Mouse (Mus musculus) G1E (cell line): ENCODE results near the gene Fem1a.

Source experiments
- CTCF ChIP-seq: IDR thresholded peaks from 2 replicates; pipeline ENCODE4 v1.5.1; 2012; ENCODE audit warnings: low read depth, low read length, inconsistent platforms, mixed read lengths
- POLR2AphosphoS5 ChIP-seq: IDR thresholded peaks from 2 replicates; pipeline ENCODE4 v1.6.1; 2012; ENCODE audit warnings: low read depth, low read length, inconsistent platforms; ENCODE audit not compliant: insufficient replicate concordance

DNA sequence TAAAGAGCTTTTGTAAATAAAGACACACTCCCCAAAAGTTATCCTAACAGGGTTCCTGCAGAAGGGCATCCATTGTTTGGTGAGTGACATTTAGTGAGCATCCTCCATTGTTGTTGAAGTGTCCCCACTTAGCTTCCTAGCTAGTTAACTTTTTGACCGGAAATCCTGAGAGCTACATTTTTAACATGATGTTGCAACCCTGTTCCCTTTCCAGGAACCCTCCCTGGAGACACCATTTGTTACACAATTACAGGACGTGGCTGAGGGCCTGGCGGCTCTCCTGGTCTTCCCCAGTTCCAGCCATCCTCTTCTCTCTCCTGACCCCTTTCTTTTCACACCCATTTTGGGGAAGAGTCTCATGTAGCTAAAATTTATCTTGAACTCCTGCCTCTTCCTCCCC is 36.8 kb upstream of the Fem1a start:
- TF ChIP-seq CTCF (no peak), POLR2AphosphoS5 (no peak)
